Mouse (Mus musculus) kidney, embryonic 16.5 days (tissue): ENCODE results near the gene Axin2. TPM values are rescaled to one million over a fixed set of nuclear protein-coding genes. Genes with fewer than 3 reads are reported as not detected.

Experiments used
- ATAC-seq: fragments of 200-750 bp; cut with Nextera tagmentation; 2 replicates; pipeline ENCODE4 v1.8.0; 2017; ENCODE audit warnings: moderate TSS enrichment; ENCODE audit not compliant: low FRiP score, low TSS enrichment
- H3K27ac ChIP-seq: fragments of 300-500 bp; sonication (generic); 2 replicates; pipeline ENCODE4 v1.5.1; 2014; ENCODE audit warnings: low read length
- H3K27me3 ChIP-seq: fragments of 300-500 bp; sonication (generic); 2 replicates; pipeline ENCODE4 v1.6.1; 2014; ENCODE audit warnings: low read length, control low read depth, mixed read lengths; ENCODE audit not compliant: insufficient read depth
- H3K36me3 ChIP-seq: fragments of 300-500 bp; sonication (generic); 2 replicates; pipeline ENCODE4 v1.6.1; 2014; ENCODE audit warnings: low read length, control low read depth, mixed read lengths; ENCODE audit not compliant: insufficient read depth
- H3K4me1 ChIP-seq: fragments of 300-500 bp; sonication (generic); 2 replicates; pipeline ENCODE4 v1.6.1; 2014; ENCODE audit warnings: low read length, control low read depth, mixed read lengths; ENCODE audit not compliant: insufficient read depth
- H3K4me2 ChIP-seq: fragments of 300-500 bp; sonication (generic); replicated peaks from 2 replicates; pipeline ENCODE4 v1.6.1; 2014; ENCODE audit warnings: low read depth, low read length
- H3K4me3 ChIP-seq: fragments of 300-500 bp; sonication (generic); 2 replicates; pipeline ENCODE4 v1.5.1; 2014; ENCODE audit warnings: mild to moderate bottlenecking, low read length
- H3K9ac ChIP-seq: fragments of 300-500 bp; sonication (generic); replicated peaks from 2 replicates; pipeline ENCODE4 v1.6.1; 2014; ENCODE audit warnings: low read length
- H3K9me3 ChIP-seq: fragments of 300-500 bp; sonication (generic); 2 replicates; pipeline ENCODE4 v1.6.1; 2016; ENCODE audit warnings: low read length, control low read depth
- WGBS: fragments of 180-500 bp; shearing (Covaris S2); extraction: QIAGEN DNeasy Blood & Tissue Kit; methylation state at CpG from one replicate; pipeline ENCODE4 v1.1.7; 2014; 5-methylcytosine and 5-hydroxymethylcytosine counted together
- polyA plus RNA-seq: library from polyadenylated mRNA; unstranded; fragments of >200 nt; fragmentation: Nextera tagmentation; extraction: Ambion mirVana; gene quantifications from 2 replicates; pipeline ENCODE4 v1.2.1, GENCODE M21; 2015

Gene Axin2
- polyA plus RNA-seq, 1 experiment from 2014 or later: 4.7 TPM

GRCm38 (mm10) chr11:108995196-108995989, 75.2 kb downstream of the Axin2 start:
- no peak overlapping the region for H3K4me3 ChIP-seq
- no peaks in the 10 kb centered on the region for H3K27me3 ChIP-seq
- WGBS: 49% methylated on average over 10 of the region's 10 CpGs
- no peaks in the 10 kb centered on the region for H3K4me1 ChIP-seq
- H3K36me3 ChIP-seq: no peaks in the 10 kb centered on the region
- no peak overlapping the region for H3K4me2 ChIP-seq
- H3K9ac ChIP-seq: no peak overlapping the region
- no peak overlapping the region for H3K27ac ChIP-seq
- peaks cover 12% of the 10 kb centered on the region; the same call in 1 of the 2 replicates for H3K9me3 ChIP-seq
- no peak for ATAC-seq

- 82% methylated on average over 2 of the region's 2 CpGs for WGBS
- no peak for ATAC-seq
These were observed 75.9 kb downstream of the Axin2 start for GRCm38 (mm10) chr11:108995990-108996533.

GRCm38 (mm10) chr11:108997816-108998215, 77.7 kb downstream of the Axin2 start:
- no peaks in the 10 kb centered on the region for H3K36me3 ChIP-seq
- no peaks in the 10 kb centered on the region for H3K4me1 ChIP-seq
- no peaks in the 10 kb centered on the region for H3K27me3 ChIP-seq
- H3K4me3 ChIP-seq: no peak overlapping the region
- WGBS: 83% methylated on average over 3 of the region's 3 CpGs
- no peak overlapping the region for H3K27ac ChIP-seq
- H3K9ac ChIP-seq: no peak overlapping the region
- ATAC-seq: no peak
- peaks cover 20% of the 10 kb centered on the region for H3K9me3 ChIP-seq
- no peak overlapping the region for H3K4me2 ChIP-seq

More at GRCm38 (mm10) chr11:108995990-108996533, 75.9 kb downstream of the Axin2 start:
- Histone ChIP-seq H3K4me1 (no peaks in the 10 kb centered on the region), H3K27ac (no peak overlapping the region), H3K9ac (no peak overlapping the region), H3K4me3 (no peak overlapping the region), H3K27me3 (no peaks in the 10 kb centered on the region), H3K9me3 (peaks cover 19% of the 10 kb centered on the region), H3K4me2 (no peak overlapping the region), H3K36me3 (no peaks in the 10 kb centered on the region)

Other genes with a start within 250 kb of the Axin2 start
- not detected in 2 replicates for gene E030025P04Rik, start 224.0 kb downstream of the Axin2 start, polyA plus RNA-seq